ENCODE assay signal across 8 mouse cellular contexts in the genomic region with DNA sequence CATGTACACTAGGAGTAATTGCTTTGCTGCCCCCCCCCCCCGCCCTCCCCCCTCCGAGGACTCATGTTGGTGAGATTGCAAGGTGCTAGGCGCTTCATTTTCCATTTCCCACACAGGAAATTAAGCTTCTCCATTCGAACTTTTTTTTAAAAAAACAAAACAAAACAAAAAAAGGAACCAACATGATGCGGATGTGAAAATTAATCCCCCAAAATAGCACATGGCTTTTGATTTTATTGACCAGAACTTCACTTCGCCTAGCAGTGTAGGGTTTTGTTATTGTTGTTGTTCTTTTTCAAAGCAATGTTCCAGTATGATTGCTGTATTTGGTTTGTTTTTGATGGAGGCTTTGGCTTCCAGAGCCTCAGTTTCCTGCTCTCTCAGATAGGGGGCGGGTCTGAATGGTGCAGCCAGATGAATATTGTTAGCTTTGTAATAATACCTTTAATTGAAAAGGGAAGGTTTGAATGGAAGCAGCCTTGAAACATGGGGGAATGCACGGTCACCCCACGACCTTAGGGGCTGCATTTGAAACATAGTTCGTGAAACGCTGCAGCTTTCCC. TPM values are rescaled to one million over a fixed set of nuclear protein-coding genes. Genes with fewer than 3 reads are reported as not detected.
A peak's percentile ranks its signal among the peaks of the same experiment; 100 is the strongest.
DNase-seq lines count a peak whose midpoint lies in the region; ATAC-seq and TF ChIP-seq lines count a peak whose summit lies in the region.

No protein-coding gene starts in this region.

- H3K4me2 ChIP-seq in intestine, postnatal 0 days (replicated peaks; ENCODE audit: low read depth) = peak overlapping the region; percentile 90
- peak overlapping the region; percentile 96 for H3K4me2 ChIP-seq in neural tube, embryonic 14.5 days (ENCODE audit: low read depth, low read length)

- no peak overlapping the region for H3K27ac ChIP-seq in layer of hippocampus, adult 2 months
- no peak overlapping the region for H3K27ac ChIP-seq in intestine, postnatal 0 days (ENCODE audit: low read depth, low read length)
- peak overlapping the region; percentile 28; the same call in 1 of the 2 replicates for H3K27ac ChIP-seq in neural tube, embryonic 14.5 days (ENCODE audit: low read depth, low read length)

- no peaks in the 10 kb centered on the region for H3K27me3 ChIP-seq in intestine, postnatal 0 days (replicated peaks; ENCODE audit: control insufficient read depth, insufficient read depth, low read length)
- H3K27me3 ChIP-seq in neural tube, embryonic 14.5 days (ENCODE audit: control insufficient read depth, insufficient read depth, low read length) = no peaks in the 10 kb centered on the region

- ATAC-seq in intestine, postnatal 0 days = no peak
- no peak for ATAC-seq in neural tube, embryonic 14.5 days (ENCODE audit: low read depth)

- DNase-seq in layer of hippocampus, adult 2 months (ENCODE audit: low spot score in 2 of 2) = no peak
- no peak for DNase-seq in layer of hippocampus, postnatal 10 days (ENCODE audit: low spot score in 2 of 2)
- peak; percentile 24 for DNase-seq in embryo, embryonic 9.5 days (ENCODE audit: extremely low spot score)
- no peak for DNase-seq in adrenal gland, postnatal 25 days
- DNase-seq in urinary bladder, postnatal 10 days (ENCODE audit: low spot score) = no peak
- DNase-seq in cerebellum, adult 18-20 months = no peak

- no peaks in the 10 kb centered on the region for H3K9me3 ChIP-seq in intestine, postnatal 0 days (ENCODE audit: control insufficient read depth)
- no peaks in the 10 kb centered on the region for H3K9me3 ChIP-seq in neural tube, embryonic 14.5 days (ENCODE audit: control insufficient read depth, low read length)

- H3K9ac ChIP-seq in intestine, postnatal 0 days (ENCODE audit: low read depth, low read length) = no peak overlapping the region
- no peak overlapping the region; the same call in 1 of the 2 replicates for H3K9ac ChIP-seq in neural tube, embryonic 14.5 days (replicated peaks; ENCODE audit: low read depth, low read length)

- peaks cover 9% of the 10 kb centered on the region for H3K4me1 ChIP-seq in intestine, postnatal 0 days (replicated peaks; ENCODE audit: control insufficient read depth, insufficient read depth, low read length)
- peaks cover 30% of the 10 kb centered on the region for H3K4me1 ChIP-seq in neural tube, embryonic 14.5 days (ENCODE audit: control insufficient read depth, insufficient read depth, low read length)

- WGBS in intestine, postnatal 0 days = 12% methylated on average over 11 of the region's 11 CpGs
- WGBS in neural tube, embryonic 14.5 days = 11% methylated on average over 10 of the region's 11 CpGs

- peak overlapping the region; percentile 41 for H3K4me3 ChIP-seq in layer of hippocampus, adult 2 months
- peak overlapping the region; percentile 68 for H3K4me3 ChIP-seq in intestine, postnatal 0 days (ENCODE audit: low read depth, low read length)
- peak overlapping the region; percentile 61 for H3K4me3 ChIP-seq in neural tube, embryonic 14.5 days (ENCODE audit: low read depth, low read length)

- no peaks in the 10 kb centered on the region for H3K36me3 ChIP-seq in intestine, postnatal 0 days (ENCODE audit: control insufficient read depth, insufficient read depth)
- H3K36me3 ChIP-seq in neural tube, embryonic 14.5 days (ENCODE audit: control insufficient read depth, insufficient read depth, low read length) = no peaks in the 10 kb centered on the region

- peak; percentile 56 for TF ChIP-seq CTCF in layer of hippocampus, adult 2 months (conservative IDR thresholded peaks at IDR 0.05)
- peak; percentile 18; the same call in 1 of the 2 replicates for TF ChIP-seq CTCF in intestine, postnatal 0 days (IDR thresholded peaks at IDR 0.05; ENCODE audit: low read depth)

RNA-seq across cellular contexts. Expression of a gene that starts 1.7 kb away (rescaled TPM):
- total RNA-seq in layer of hippocampus, adult 2 months (2021) = 10 to 100 TPM; 72.6 to 75.1 TPM
- total RNA-seq in layer of hippocampus, postnatal 10 days (2021) = 10 to 100 TPM; 40.2 to 42.7 TPM
- polyA plus RNA-seq in intestine, postnatal 0 days (2015; fragmentation: Nextera tagmentation; extraction: Ambion mirVana) = 4.2 and 5.7 TPM in 2 replicates
- polyA plus RNA-seq in neural tube, embryonic 14.5 days (2014; fragmentation: Nextera tagmentation; extraction: Ambion mirVana) = 8.4 and 9.0 TPM in 2 replicates
- total RNA-seq in adrenal gland, postnatal 25 days (2021) = 41.6 and 63.8 TPM in 2 replicates

RNA-seq across cellular contexts. Expression of a gene that starts 32.3 kb away (rescaled TPM):
- total RNA-seq in layer of hippocampus, adult 2 months (2021) = 10 to 100 TPM; 12.3 to 14.2 TPM
- total RNA-seq in layer of hippocampus, postnatal 10 days (2021) = 10 to 100 TPM; 15.3 to 17.9 TPM
- 24.8 and 25.8 TPM in 2 replicates for polyA plus RNA-seq in intestine, postnatal 0 days (2015; fragmentation: Nextera tagmentation; extraction: Ambion mirVana)
- 7.7 and 13.2 TPM in 2 replicates for polyA plus RNA-seq in neural tube, embryonic 14.5 days (2014; fragmentation: Nextera tagmentation; extraction: Ambion mirVana)
- total RNA-seq in adrenal gland, postnatal 25 days (2021) = 65.3 and 71.0 TPM in 2 replicates
